Mouse (Mus musculus) thymus, postnatal 4 days (tissue): Measurements from ENCODE around the gene Rab29.

Source experiments
- DNase-seq: peaks from one replicate; pipeline ENCODE4 v3.0.0; 2021

Gene Rab29

GRCm38 (mm10) chr1:131867093-131867945, at the start of gene Rab29:
TSS of gene Rab29 (plus strand) at chr1:131867224.
- peak; percentile 94 for DNase-seq

GRCm38 (mm10) chr1:131820353-131820752, 46.7 kb upstream of the Rab29 start:
- peak; percentile 34 for DNase-seq

DNA sequence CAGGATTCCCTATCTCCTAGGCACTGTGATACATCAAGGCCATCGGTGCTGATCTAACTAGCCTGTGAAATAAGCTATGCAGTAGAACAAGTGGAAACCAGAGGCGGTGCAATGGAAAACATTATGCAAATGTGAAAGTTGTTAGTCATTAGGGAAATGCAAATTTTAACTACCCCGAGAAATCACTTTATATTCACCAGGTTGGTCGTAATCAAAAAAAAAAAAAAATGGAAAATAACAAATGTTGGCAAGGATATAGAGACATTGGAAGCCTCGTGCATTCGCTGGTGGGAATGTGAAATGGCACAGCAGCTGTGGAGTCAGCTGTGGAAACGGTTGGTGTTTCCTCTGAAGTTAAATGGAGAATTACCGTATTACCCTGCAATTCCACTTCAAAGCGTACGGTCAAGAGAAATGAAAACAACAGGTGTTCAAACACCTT, 46.1 kb upstream of the Rab29 start:
- no peak for DNase-seq

- DNase-seq = no peak
Measured at GRCm38 (mm10) chr1:131822292-131822691, 44.7 kb upstream of the Rab29 start.

- DNase-seq = no peak
Measured at GRCm38 (mm10) chr1:131822856-131823492, 44.0 kb upstream of the Rab29 start.

- no peak for DNase-seq
Measured at GRCm38 (mm10) chr1:131823563-131823962, 43.5 kb upstream of the Rab29 start.

- DNase-seq = no peak
Measured at GRCm38 (mm10) chr1:131824528-131825181, 42.4 kb upstream of the Rab29 start.

DNA sequence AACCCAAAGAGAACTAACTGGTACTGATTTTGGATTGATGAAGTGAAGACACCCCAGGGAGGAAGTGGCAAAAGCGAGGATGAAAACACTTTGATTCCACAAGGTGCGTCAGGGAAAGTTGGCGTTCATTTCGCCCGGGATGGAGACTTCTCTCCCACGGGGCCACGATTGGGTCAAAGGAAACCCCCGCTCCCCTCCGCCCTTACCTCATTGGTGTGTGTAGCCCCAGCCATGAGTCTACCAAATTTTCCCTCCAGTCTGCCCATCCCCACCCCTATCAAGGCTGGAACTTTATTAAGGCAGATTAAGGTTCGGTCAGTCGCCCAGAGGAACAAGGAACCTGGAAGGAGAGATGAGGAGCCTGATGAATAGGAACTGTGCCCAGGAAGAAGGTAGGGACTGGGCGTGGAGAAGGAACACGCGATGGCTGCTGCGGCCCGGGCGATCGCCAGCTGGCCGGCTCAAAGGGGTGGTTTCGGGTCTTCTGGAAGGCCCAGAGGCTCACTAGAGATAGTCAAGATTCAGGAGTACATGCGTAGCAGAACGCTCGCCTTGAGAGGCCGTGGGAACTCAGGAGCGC, 39.7 kb upstream of the Rab29 start, which contains the start of gene Slc41a1:
Slc41a1 (plus strand) TSS at position 287 of the 580 bp plus-strand sequence.
- peak; percentile 46 for DNase-seq

DNA sequence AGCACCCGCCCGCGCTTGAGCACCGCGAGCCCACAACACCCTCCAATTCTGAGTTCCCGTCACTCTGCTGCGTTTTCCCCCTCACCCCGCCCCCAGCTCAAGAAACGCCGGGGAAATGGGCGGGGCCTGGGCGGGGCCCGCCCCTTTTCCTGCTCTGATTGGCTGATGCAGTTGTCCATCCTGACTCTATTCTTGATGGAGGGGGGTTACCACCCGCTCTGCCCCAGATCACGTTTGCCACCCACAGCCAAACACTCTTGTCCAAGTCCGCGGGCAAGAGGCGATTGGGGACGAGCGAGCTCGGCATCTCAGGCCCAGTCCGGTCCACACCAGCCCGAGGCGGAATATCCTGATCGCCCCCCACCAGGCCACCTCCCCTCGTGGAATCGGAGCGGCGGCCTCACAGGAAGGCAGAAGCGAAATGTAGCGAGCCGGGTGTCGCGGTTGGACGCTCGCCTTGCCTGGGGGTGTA, 39.2 kb upstream of the Rab29 start:
- peak; percentile 92 for DNase-seq

GRCm38 (mm10) chr1:131828297-131829126, 38.5 kb upstream of the Rab29 start:
- peak; percentile 64 for DNase-seq

- DNase-seq = no peak
Measured at GRCm38 (mm10) chr1:131829279-131829678, 37.7 kb upstream of the Rab29 start.

- no peak for DNase-seq
Measured at GRCm38 (mm10) chr1:131830561-131830960, 36.5 kb upstream of the Rab29 start.

DNA sequence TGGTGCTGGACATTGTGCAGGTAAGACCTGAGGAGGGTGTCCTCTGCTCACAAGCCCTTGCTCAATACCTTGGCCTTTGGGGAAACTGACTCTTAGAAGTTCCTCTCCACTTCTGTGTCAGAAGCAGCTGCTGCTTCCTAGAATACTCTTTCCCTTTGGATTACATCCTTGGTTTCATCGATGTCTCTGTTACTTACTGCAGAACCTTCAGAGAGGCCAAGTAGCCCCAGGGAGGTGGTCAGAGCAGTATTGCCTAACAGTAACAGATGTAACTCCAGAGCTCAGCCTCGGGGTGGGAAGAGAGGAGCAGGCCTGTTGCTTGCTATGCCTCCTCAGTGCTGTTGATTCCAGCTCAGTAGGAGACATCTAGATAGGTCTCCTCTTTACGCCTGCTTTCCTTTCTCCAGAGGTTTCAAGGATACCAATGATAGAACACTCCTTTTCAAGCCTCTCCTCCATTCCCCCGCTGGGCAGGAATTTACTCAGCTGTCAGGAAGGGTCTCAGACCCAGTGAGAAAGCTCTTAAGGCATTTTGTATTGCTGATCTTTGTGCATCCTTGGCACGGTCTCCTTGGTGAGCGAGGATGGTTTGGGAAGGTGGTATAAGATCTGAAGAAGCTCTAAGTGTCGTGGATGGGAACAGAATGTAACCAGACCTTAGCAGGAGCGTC, 35.9 kb upstream of the Rab29 start:
- DNase-seq = no peak

- DNase-seq = no peak
Measured at GRCm38 (mm10) chr1:131837035-131837434, 30.0 kb upstream of the Rab29 start.

- no peak for DNase-seq
Measured at GRCm38 (mm10) chr1:131838542-131838941, 28.5 kb upstream of the Rab29 start.

GRCm38 (mm10) chr1:131839279-131839678, 27.7 kb upstream of the Rab29 start:
- no peak for DNase-seq

DNA sequence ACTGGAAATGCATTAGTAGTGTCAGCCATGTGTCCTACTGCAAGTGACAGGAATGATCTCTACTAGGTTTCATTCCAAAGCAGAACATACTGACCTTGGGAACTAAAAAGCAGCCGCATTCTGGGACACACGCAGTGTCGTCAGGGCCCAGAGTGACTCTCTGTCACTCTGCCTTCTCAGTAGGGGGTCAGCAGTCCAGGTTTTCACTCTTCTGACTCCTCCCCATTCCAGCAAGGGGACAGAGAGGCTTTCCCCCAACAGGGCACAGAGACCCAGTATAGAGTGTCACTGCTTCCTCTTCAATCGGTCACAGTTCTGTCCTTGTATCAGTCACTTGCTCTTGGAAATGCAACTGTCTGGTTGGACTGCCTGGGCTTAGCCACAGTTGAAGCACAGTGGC, 24.8 kb upstream of the Rab29 start:
- no peak for DNase-seq

DNA sequence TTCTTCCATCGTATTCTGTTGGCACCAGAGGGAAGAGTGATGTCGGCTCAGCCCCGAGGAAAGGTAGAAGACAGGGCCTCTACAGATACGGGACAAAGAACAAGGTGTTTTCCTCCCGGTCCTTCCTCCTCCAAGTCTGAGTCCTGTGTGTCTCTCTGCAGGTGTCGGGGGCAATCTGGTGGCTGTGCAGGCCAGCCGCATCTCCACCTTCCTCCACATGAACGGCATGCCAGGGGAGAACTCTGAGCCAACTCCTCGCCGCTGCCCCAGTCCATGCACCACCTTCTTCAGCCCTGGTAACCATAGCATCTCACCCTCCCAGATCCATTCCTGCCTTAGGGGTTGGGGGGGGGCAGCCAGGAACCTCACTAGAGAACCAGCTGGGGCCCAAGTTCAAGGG, 23.3 kb upstream of the Rab29 start:
- DNase-seq = no peak

GRCm38 (mm10) chr1:131844883-131845282, 22.1 kb upstream of the Rab29 start:
- no peak for DNase-seq

DNA sequence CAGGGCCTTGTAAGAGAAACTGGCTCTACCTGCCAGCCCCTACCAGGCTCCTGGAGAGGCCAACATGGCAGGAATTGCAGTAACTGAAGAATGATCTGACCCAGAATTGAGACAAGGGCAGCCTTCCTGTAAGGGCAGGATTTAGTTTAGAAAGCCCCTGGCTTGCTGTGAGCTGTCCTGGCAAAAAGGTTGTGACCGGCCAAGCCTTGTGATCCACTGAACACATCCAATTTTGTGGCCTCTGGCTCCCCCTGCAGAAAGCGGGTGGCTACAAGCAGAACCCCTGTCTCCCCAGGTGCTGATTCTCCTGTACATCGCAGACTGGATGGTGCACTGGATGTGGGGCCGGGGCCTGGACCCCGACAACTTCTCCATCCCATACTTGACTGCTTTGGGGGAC, 20.8 kb upstream of the Rab29 start:
- DNase-seq = peak; percentile 74

GRCm38 (mm10) chr1:131861811-131862210, 5.2 kb upstream of the Rab29 start:
- no peak for DNase-seq

GRCm38 (mm10) chr1:131865596-131865995, 1.4 kb upstream of the Rab29 start:
- no peak for DNase-seq
